Mouse (Mus musculus) heart, embryonic 13.5 days (tissue): Measurements from ENCODE around the gene Tnnc1. TPM values are rescaled to one million over a fixed set of nuclear protein-coding genes. Genes with fewer than 3 reads are reported as not detected.

ENCODE experiments used
- ATAC-seq: fragments of 200-750 bp; cut with Nextera tagmentation; 2 replicates; pipeline ENCODE4 v1.8.0; 2017; ENCODE audit warnings: moderate TSS enrichment; ENCODE audit not compliant: insufficient number of reproducible peaks, low FRiP score, low TSS enrichment; ENCODE audit errors: extremely low read depth
- H3K27ac ChIP-seq: fragments of 300-500 bp; sonication (generic); replicated peaks from 2 replicates; pipeline ENCODE4 v1.5.1; 2015; ENCODE audit warnings: moderate library complexity, mild to moderate bottlenecking, inconsistent platforms
- H3K27me3 ChIP-seq: fragments of 300-500 bp; sonication (generic); replicated peaks from 2 replicates; pipeline ENCODE4 v1.6.1; 2015; ENCODE audit warnings: mild to moderate bottlenecking, inconsistent platforms
- H3K36me3 ChIP-seq: fragments of 300-500 bp; sonication (generic); 2 replicates; pipeline ENCODE4 v1.6.1; 2015; ENCODE audit warnings: mild to moderate bottlenecking, inconsistent platforms
- H3K4me1 ChIP-seq: fragments of 300-500 bp; sonication (generic); 2 replicates; pipeline ENCODE4 v1.6.1; 2015; ENCODE audit warnings: inconsistent platforms
- H3K4me2 ChIP-seq: fragments of 300-500 bp; sonication (generic); 2 replicates; pipeline ENCODE4 v1.6.1; 2015; ENCODE audit warnings: inconsistent platforms, mild to moderate bottlenecking, moderate library complexity
- H3K4me3 ChIP-seq: fragments of 300-500 bp; sonication (generic); 2 replicates; pipeline ENCODE4 v1.5.1; 2015; ENCODE audit warnings: moderate library complexity, mild to moderate bottlenecking, inconsistent platforms
- H3K9ac ChIP-seq: fragments of 300-500 bp; sonication (generic); 2 replicates; pipeline ENCODE4 v1.6.1; 2015; ENCODE audit warnings: inconsistent platforms, mild to moderate bottlenecking, moderate library complexity
- H3K9me3 ChIP-seq: fragments of 300-500 bp; sonication (generic); 2 replicates; pipeline ENCODE4 v1.6.1; 2016; ENCODE audit warnings: inconsistent platforms
- WGBS: fragments of 180-500 bp; shearing (Covaris S2); methylation state at CpG from one replicate; pipeline ENCODE4 v1.1.7; 2015; ENCODE audit warnings: mixed read lengths; 5-methylcytosine and 5-hydroxymethylcytosine counted together
- polyA plus RNA-seq: library from polyadenylated mRNA; unstranded; fragments of >200 nt; fragmentation: Nextera tagmentation; extraction: Ambion mirVana; gene quantifications from 2 replicates; pipeline ENCODE4 v1.2.1, GENCODE M21; 2015

Gene Tnnc1
- polyA plus RNA-seq, 1 experiment from 2014 or later: 3,442 TPM

- Histone ChIP-seq H3K9ac (no peak overlapping the region), H3K9me3 (no peaks in the 10 kb centered on the region), H3K27ac (peak overlapping the region; percentile 51; the same call in 1 of the 2 replicates), H3K36me3 (peaks cover 100% of the 10 kb centered on the region), H3K27me3 (no peaks in the 10 kb centered on the region), H3K4me1 (peaks cover 57% of the 10 kb centered on the region), H3K4me3 (no peak overlapping the region), H3K4me2 (no peak overlapping the region)
- 82% methylated on average over 5 of the region's 5 CpGs for WGBS
- ATAC-seq: no peak
Measured at GRCm38 (mm10) chr14:31183541-31183940, 24.6 kb upstream of the Tnnc1 start.

- Histone ChIP-seq H3K4me3 (no peak overlapping the region), H3K4me1 (peaks cover 64% of the 10 kb centered on the region), H3K9ac (no peak overlapping the region), H3K27ac (peak overlapping the region; percentile 25; the same call in 1 of the 2 replicates), H3K9me3 (no peaks in the 10 kb centered on the region), H3K27me3 (no peaks in the 10 kb centered on the region), H3K36me3 (peaks cover 100% of the 10 kb centered on the region), H3K4me2 (no peak overlapping the region)
- ATAC-seq: no peak
- WGBS: 83% methylated on average over 12 of the region's 12 CpGs
Measured at GRCm38 (mm10) chr14:31184195-31184594, 23.9 kb upstream of the Tnnc1 start.

- Histone ChIP-seq H3K27ac (peak overlapping the region; percentile 66), H3K4me1 (peaks cover 77% of the 10 kb centered on the region), H3K27me3 (no peaks in the 10 kb centered on the region), H3K4me3 (no peak overlapping the region), H3K9me3 (no peaks in the 10 kb centered on the region), H3K4me2 (no peak overlapping the region), H3K9ac (no peak overlapping the region), H3K36me3 (peaks cover 100% of the 10 kb centered on the region)
- WGBS: 45% methylated on average over 4 of the region's 4 CpGs
- ATAC-seq: no peak
Measured at GRCm38 (mm10) chr14:31186656-31187055, 21.5 kb upstream of the Tnnc1 start.

- no peaks in the 10 kb centered on the region for H3K9me3 ChIP-seq
- H3K4me3 ChIP-seq: no peak overlapping the region
- peak overlapping the region; percentile 79 for H3K27ac ChIP-seq
- H3K9ac ChIP-seq: peak overlapping the region; percentile 50
- no peak for ATAC-seq
- WGBS: 43% methylated on average over 6 of the region's 6 CpGs
- H3K36me3 ChIP-seq: peaks cover 100% of the 10 kb centered on the region
- no peaks in the 10 kb centered on the region for H3K27me3 ChIP-seq
- peaks cover 79% of the 10 kb centered on the region for H3K4me1 ChIP-seq
- H3K4me2 ChIP-seq: no peak overlapping the region
Measured at GRCm38 (mm10) chr14:31188771-31189181, 19.3 kb upstream of the Tnnc1 start.

- WGBS: 87% methylated on average over 3 of the region's 3 CpGs
- peaks cover 100% of the 10 kb centered on the region for H3K36me3 ChIP-seq
- H3K4me1 ChIP-seq: peaks cover 79% of the 10 kb centered on the region
- peak overlapping the region; percentile 50 for H3K9ac ChIP-seq
- H3K4me3 ChIP-seq: no peak overlapping the region
- no peaks in the 10 kb centered on the region for H3K27me3 ChIP-seq
- ATAC-seq: no peak
- no peak overlapping the region for H3K4me2 ChIP-seq
- no peaks in the 10 kb centered on the region for H3K9me3 ChIP-seq
- H3K27ac ChIP-seq: peak overlapping the region; percentile 79
Measured at GRCm38 (mm10) chr14:31189348-31189747, 18.8 kb upstream of the Tnnc1 start.

GRCm38 (mm10) chr14:31191936-31192335, 16.2 kb upstream of the Tnnc1 start:
- Histone ChIP-seq H3K27me3 (no peaks in the 10 kb centered on the region), H3K4me2 (no peak overlapping the region), H3K4me1 (peaks cover 98% of the 10 kb centered on the region), H3K36me3 (peaks cover 98% of the 10 kb centered on the region), H3K9ac (0 out of 2 replicates have a peak overlapping the region, but pooled peaks have one; percentile 20), H3K27ac (peak overlapping the region; percentile 72), H3K4me3 (no peak overlapping the region), H3K9me3 (no peaks in the 10 kb centered on the region)
- no peak for ATAC-seq
- WGBS: 30% methylated on average over 2 of the region's 2 CpGs

- Histone ChIP-seq H3K9me3 (no peaks in the 10 kb centered on the region), H3K4me2 (no peak overlapping the region), H3K27me3 (no peaks in the 10 kb centered on the region), H3K36me3 (peaks cover 96% of the 10 kb centered on the region), H3K27ac (peak overlapping the region; percentile 26), H3K4me3 (no peak overlapping the region), H3K9ac (no peak overlapping the region), H3K4me1 (peaks cover 98% of the 10 kb centered on the region)
- 67% methylated on average over 7 of the region's 7 CpGs for WGBS
- ATAC-seq: no peak
Measured at GRCm38 (mm10) chr14:31193791-31194190, 14.3 kb upstream of the Tnnc1 start.

GRCm38 (mm10) chr14:31194441-31194840, 13.7 kb upstream of the Tnnc1 start:
- H3K4me2 ChIP-seq: no peak overlapping the region
- H3K4me1 ChIP-seq: peaks cover 98% of the 10 kb centered on the region
- H3K27me3 ChIP-seq: no peaks in the 10 kb centered on the region
- ATAC-seq: no peak
- H3K36me3 ChIP-seq: peaks cover 96% of the 10 kb centered on the region
- peak overlapping the region; percentile 92; the same call in 1 of the 2 replicates for H3K27ac ChIP-seq
- 0 out of 2 replicates have a peak overlapping the region, but pooled peaks have one; percentile 63 for H3K9ac ChIP-seq
- WGBS: 77% methylated on average over 2 of the region's 2 CpGs
- no peaks in the 10 kb centered on the region for H3K9me3 ChIP-seq
- no peak overlapping the region for H3K4me3 ChIP-seq

- Histone ChIP-seq H3K9ac (peak overlapping the region; percentile 63), H3K4me3 (0 out of 2 replicates have a peak overlapping the region, but pooled peaks have one; percentile 8), H3K27ac (peak overlapping the region; percentile 92), H3K9me3 (no peaks in the 10 kb centered on the region), H3K27me3 (no peaks in the 10 kb centered on the region), H3K36me3 (peaks cover 96% of the 10 kb centered on the region), H3K4me2 (peak overlapping the region; percentile 50), H3K4me1 (peaks cover 99% of the 10 kb centered on the region)
- ATAC-seq: peak; percentile 39; the same call in 1 of the 2 replicates
- WGBS: 24% methylated on average over 14 of the region's 14 CpGs
Measured at GRCm38 (mm10) chr14:31194891-31195513, 13.1 kb upstream of the Tnnc1 start.

- peaks cover 99% of the 10 kb centered on the region for H3K4me1 ChIP-seq
- H3K9me3 ChIP-seq: no peaks in the 10 kb centered on the region
- H3K4me3 ChIP-seq: 0 out of 2 replicates have a peak overlapping the region, but pooled peaks have one; percentile 8
- peak overlapping the region; percentile 63 for H3K9ac ChIP-seq
- no peak for ATAC-seq
- H3K36me3 ChIP-seq: peaks cover 96% of the 10 kb centered on the region
- H3K4me2 ChIP-seq: peak overlapping the region; percentile 50
- peak overlapping the region; percentile 92 for H3K27ac ChIP-seq
- 77% methylated on average over 4 of the region's 4 CpGs for WGBS
- H3K27me3 ChIP-seq: no peaks in the 10 kb centered on the region
Measured at GRCm38 (mm10) chr14:31195521-31195920, 12.6 kb upstream of the Tnnc1 start.

GRCm38 (mm10) chr14:31195968-31196367, 12.1 kb upstream of the Tnnc1 start:
- ATAC-seq: no peak
- Histone ChIP-seq H3K4me2 (peak overlapping the region; percentile 50; the same call in 1 of the 2 replicates), H3K9ac (peak overlapping the region; percentile 63), H3K4me1 (peaks cover 99% of the 10 kb centered on the region), H3K36me3 (peaks cover 96% of the 10 kb centered on the region), H3K27me3 (no peaks in the 10 kb centered on the region), H3K27ac (peak overlapping the region; percentile 92), H3K4me3 (no peak overlapping the region), H3K9me3 (no peaks in the 10 kb centered on the region)
